Mouse (Mus musculus): ENCODE measurements around the gene Zcchc24. TPM values are rescaled to one million over a fixed set of nuclear protein-coding genes. Genes with fewer than 3 reads are reported as not detected.

Zcchc24 gene
- polyA plus RNA-seq, 1 experiment from 2014 or later = 10.3 TPM

DNA sequence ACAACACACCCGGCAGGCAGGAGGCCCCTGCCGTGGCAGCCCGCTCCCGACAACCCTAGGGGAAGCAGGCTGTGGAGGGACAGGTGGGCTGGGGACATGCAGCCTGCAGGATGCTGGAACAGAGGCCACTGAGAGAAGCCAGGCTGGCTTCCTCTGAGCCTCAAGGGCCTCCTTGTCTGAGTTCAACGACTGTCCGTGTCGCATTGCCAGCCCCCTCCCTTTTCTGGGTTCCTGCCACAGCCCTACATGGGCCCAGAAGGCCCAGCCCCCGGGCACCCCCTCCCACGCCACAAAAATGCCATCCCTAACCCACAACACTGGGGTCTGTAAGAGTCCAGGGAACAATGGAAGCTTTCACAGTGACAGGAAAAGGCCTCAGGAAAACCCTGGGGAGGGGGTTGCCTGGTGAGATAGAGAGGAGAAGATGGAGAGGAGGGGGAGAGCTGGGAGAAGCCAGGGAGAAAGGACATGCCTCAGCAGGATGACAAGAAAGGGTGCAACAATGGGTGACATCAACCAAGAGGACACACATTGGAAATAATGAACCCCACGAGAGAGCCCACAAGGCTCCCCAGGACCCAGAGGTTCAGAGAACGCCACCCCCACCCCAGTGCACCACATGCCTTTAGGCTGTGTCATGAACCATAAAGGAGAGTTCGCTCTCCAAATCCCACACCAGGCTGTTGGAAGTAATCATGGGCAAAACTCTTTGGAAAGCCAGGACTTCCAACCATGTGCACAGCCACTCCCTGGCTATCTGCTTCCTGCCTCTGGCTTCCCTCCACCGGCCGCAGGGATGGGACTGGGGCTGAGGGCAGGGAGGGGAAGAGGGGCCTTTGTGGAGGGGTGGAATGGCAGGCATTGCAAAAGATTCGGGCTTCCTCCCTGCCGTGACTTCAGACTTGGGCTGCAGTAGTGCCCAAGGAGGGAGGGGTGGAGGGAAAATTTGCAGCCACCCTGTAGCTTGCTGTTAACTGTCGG is 33.8 kb downstream of the Zcchc24 start:
- no peak for TF ChIP-seq CTCF (IDR thresholded peaks at IDR 0.05; ENCODE audit: low read depth)
- ATAC-seq = peak; percentile 29; the same call in 1 of the 2 replicates
- Histone ChIP-seq H3K4me2 (replicated peaks; ENCODE audit: low read depth) (no peak overlapping the region), H3K9ac (ENCODE audit: low read depth, low read length) (no peak overlapping the region), H3K4me3 (ENCODE audit: low read depth, low read length) (no peak overlapping the region), H3K9me3 (ENCODE audit: control insufficient read depth) (no peaks in the 10 kb centered on the region), H3K27me3 (replicated peaks; ENCODE audit: control insufficient read depth, insufficient read depth, low read length) (no peaks in the 10 kb centered on the region), H3K36me3 (ENCODE audit: control insufficient read depth, insufficient read depth) (0 out of 2 replicates have a peak, but pooled peaks cover 4% of the 10 kb centered on the region), H3K27ac (ENCODE audit: low read depth, low read length) (peak overlapping the region; percentile 15; the same call in 1 of the 2 replicates), H3K4me1 (replicated peaks; ENCODE audit: control insufficient read depth, insufficient read depth, low read length) (peaks cover 10% of the 10 kb centered on the region; the same call in 1 of the 2 replicates)
- WGBS = 49% methylated on average over 17 of the region's 17 CpGs

DNA sequence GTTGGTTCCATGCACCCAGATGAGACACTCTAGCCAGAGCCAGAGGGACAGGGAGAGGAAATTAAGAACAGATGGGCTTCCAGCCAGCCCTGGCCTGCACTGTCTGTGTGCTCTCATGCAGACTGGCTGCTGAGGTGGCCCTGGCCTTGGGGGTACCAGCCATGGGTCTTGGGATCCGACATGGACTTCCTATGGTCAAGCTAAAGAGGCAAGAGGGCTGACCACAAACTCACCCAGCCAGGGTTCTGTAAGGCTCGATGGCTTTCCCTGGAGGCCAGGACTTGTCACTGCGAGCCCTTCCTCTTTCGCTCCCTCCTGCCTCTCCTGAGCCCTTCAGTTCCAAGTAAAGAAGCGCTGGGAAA is 41.7 kb downstream of the Zcchc24 start:
- ATAC-seq = no peak
- no peak overlapping the region for H3K4me2 ChIP-seq (replicated peaks; ENCODE audit: low read depth)
- no peak for TF ChIP-seq CTCF (IDR thresholded peaks at IDR 0.05; ENCODE audit: low read depth)
- no peaks in the 10 kb centered on the region for H3K9me3 ChIP-seq (ENCODE audit: control insufficient read depth)
- no peak overlapping the region for H3K27ac ChIP-seq (ENCODE audit: low read depth, low read length)
- H3K4me1 ChIP-seq (replicated peaks; ENCODE audit: control insufficient read depth, insufficient read depth, low read length) = peaks cover 14% of the 10 kb centered on the region
- no peaks in the 10 kb centered on the region for H3K27me3 ChIP-seq (replicated peaks; ENCODE audit: control insufficient read depth, insufficient read depth, low read length)
- no peak overlapping the region for H3K9ac ChIP-seq (ENCODE audit: low read depth, low read length)
- WGBS = 85% methylated on average over 5 of the region's 5 CpGs
- H3K4me3 ChIP-seq (ENCODE audit: low read depth, low read length) = no peak overlapping the region
- H3K36me3 ChIP-seq (ENCODE audit: control insufficient read depth, insufficient read depth) = no peaks in the 10 kb centered on the region

GRCm38 (mm10) chr14:25726226-25727148 is 42.4 kb downstream of the Zcchc24 start:
- no peaks in the 10 kb centered on the region for H3K36me3 ChIP-seq (ENCODE audit: control insufficient read depth, insufficient read depth)
- no peaks in the 10 kb centered on the region for H3K27me3 ChIP-seq (replicated peaks; ENCODE audit: control insufficient read depth, insufficient read depth, low read length)
- H3K27ac ChIP-seq (ENCODE audit: low read depth, low read length) = 0 out of 2 replicates have a peak overlapping the region, but pooled peaks have one; percentile 75
- no peak overlapping the region for H3K4me3 ChIP-seq (ENCODE audit: low read depth, low read length)
- peak; percentile 95 for TF ChIP-seq CTCF (IDR thresholded peaks at IDR 0.05; ENCODE audit: low read depth)
- 57% methylated on average over 20 of the region's 20 CpGs for WGBS
- H3K4me1 ChIP-seq (replicated peaks; ENCODE audit: control insufficient read depth, insufficient read depth, low read length) = peaks cover 14% of the 10 kb centered on the region
- peak overlapping the region; percentile 26; the same call in 1 of the 2 replicates for H3K9ac ChIP-seq (ENCODE audit: low read depth, low read length)
- H3K4me2 ChIP-seq (replicated peaks; ENCODE audit: low read depth) = no peak overlapping the region
- ATAC-seq = peak; percentile 27
- no peaks in the 10 kb centered on the region for H3K9me3 ChIP-seq (ENCODE audit: control insufficient read depth)

- 22% methylated on average over 4 of the region's 4 CpGs for WGBS
- Histone ChIP-seq H3K4me2 (replicated peaks; ENCODE audit: low read depth) (0 out of 2 replicates have a peak overlapping the region, but pooled peaks have one; percentile 6), H3K27ac (ENCODE audit: low read depth, low read length) (peak overlapping the region; percentile 75), H3K4me3 (ENCODE audit: low read depth, low read length) (no peak overlapping the region), H3K9me3 (ENCODE audit: control insufficient read depth) (no peaks in the 10 kb centered on the region), H3K27me3 (replicated peaks; ENCODE audit: control insufficient read depth, insufficient read depth, low read length) (no peaks in the 10 kb centered on the region), H3K36me3 (ENCODE audit: control insufficient read depth, insufficient read depth) (no peaks in the 10 kb centered on the region), H3K4me1 (replicated peaks; ENCODE audit: control insufficient read depth, insufficient read depth, low read length) (peaks cover 14% of the 10 kb centered on the region), H3K9ac (ENCODE audit: low read depth, low read length) (peak overlapping the region; percentile 26; the same call in 1 of the 2 replicates)
- TF ChIP-seq CTCF (IDR thresholded peaks at IDR 0.05; ENCODE audit: low read depth) = no peak
- ATAC-seq = peak; percentile 70
These were observed 43.1 kb downstream of the Zcchc24 start for GRCm38 (mm10) chr14:25725690-25726089.

DNA sequence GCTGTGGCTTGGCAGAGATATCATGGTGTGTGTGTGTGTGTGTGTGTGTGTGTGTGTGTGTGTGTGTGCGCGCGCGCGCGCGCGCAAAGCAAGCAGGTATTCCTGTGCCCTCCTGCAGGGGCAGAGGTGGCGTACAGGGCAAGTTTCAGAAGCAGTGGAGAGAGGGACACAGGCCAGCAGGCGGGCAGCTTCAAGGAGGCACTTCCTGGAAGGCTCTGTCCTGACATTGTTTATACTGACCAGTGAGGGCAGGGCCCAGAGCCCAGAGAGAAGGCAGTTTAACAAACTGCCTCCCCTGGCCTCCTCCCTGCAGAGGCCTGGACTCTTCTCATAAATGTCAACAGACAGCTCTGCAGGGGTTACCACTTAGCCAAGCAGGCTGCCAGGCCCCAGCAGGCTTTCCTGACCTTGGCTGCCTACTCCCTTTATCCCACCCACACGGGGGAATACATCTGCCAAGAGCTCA is 43.8 kb downstream of the Zcchc24 start:
- Histone ChIP-seq H3K27ac (ENCODE audit: low read depth, low read length) (peak overlapping the region; percentile 75), H3K4me3 (ENCODE audit: low read depth, low read length) (no peak overlapping the region), H3K9ac (ENCODE audit: low read depth, low read length) (peak overlapping the region; percentile 26; the same call in 1 of the 2 replicates), H3K4me2 (replicated peaks; ENCODE audit: low read depth) (0 out of 2 replicates have a peak overlapping the region, but pooled peaks have one; percentile 6), H3K27me3 (replicated peaks; ENCODE audit: control insufficient read depth, insufficient read depth, low read length) (no peaks in the 10 kb centered on the region), H3K4me1 (replicated peaks; ENCODE audit: control insufficient read depth, insufficient read depth, low read length) (peaks cover 14% of the 10 kb centered on the region), H3K9me3 (ENCODE audit: control insufficient read depth) (no peaks in the 10 kb centered on the region), H3K36me3 (ENCODE audit: control insufficient read depth, insufficient read depth) (no peaks in the 10 kb centered on the region)
- 57% methylated on average over 11 of the region's 11 CpGs for WGBS
- TF ChIP-seq CTCF (IDR thresholded peaks at IDR 0.05; ENCODE audit: low read depth) = peak; percentile 54
- peak; percentile 58 for ATAC-seq
